Mouse (Mus musculus) hematopoietic stem cell, adult 5-6 weeks (primary cell): ENCODE measurements around the gene H2-Ab1. TPM values are rescaled to one million over a fixed set of nuclear protein-coding genes. Genes with fewer than 3 reads are reported as not detected.
"Not testable (repeated sequence)": the region's sequence is repeated elsewhere in the genome, so short reads cannot be mapped to it uniquely, and the experiment has no call there.

Experiments
- ATAC-seq, 2 experiments: fragments of 125-278 bp in 1 of 2; replicated peaks in 1 of 2; 2 replicates each; pipeline ENCODE4 v1.8.0; 2016 to 2017; ENCODE audit warnings: inconsistent platforms in 2 of 2, mild to moderate bottlenecking in 2 of 2, moderate number of reproducible peaks in 2 of 2, low read depth in 1 of 2, moderate TSS enrichment in 1 of 2; ENCODE audit not compliant: low FRiP score in 2 of 2, poor library complexity in 2 of 2, severe bottlenecking in 2 of 2, insufficient read depth in 1 of 2, low TSS enrichment in 1 of 2
- total RNA-seq: library from RNA; stranded (forward); fragments of 172-1452, 232-1000 nt; gene quantifications from 2 replicates; pipeline ENCODE4 v1.2.3, GENCODE M21; 2017

The H2-Ab1 gene
- total RNA-seq, 1 experiment from 2014 or later: 159 TPM

GRCm38 (mm10) chr17:34295307-34295706, 37.8 kb downstream of the H2-Ab1 start:
- ATAC-seq: no peak

GRCm38 (mm10) chr17:34295891-34296794, 38.7 kb downstream of the H2-Ab1 start:
- ATAC-seq: peak; percentile 43 to 46; a peak in 3 of 4 replicates

DNA sequence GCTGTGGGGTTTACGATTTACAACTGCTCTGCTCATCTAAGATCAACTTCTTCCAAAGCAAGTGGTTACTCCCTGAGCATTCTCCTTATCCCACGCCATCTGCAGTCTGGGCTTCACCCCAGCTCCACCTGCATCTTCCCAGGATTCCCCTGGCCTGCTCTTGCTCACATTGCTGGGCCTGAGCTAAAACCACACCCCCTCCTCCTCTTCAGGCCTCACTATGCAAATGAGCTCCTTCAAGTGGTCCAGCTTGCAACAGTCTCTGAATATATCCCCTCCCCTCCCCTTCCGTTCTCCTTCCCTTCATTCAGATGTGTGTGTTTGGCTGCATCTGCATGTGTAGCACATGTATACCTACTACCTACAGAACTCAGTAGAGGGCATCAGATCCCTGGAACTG, 41.9 kb downstream of the H2-Ab1 start:
- ATAC-seq: no peak

DNA sequence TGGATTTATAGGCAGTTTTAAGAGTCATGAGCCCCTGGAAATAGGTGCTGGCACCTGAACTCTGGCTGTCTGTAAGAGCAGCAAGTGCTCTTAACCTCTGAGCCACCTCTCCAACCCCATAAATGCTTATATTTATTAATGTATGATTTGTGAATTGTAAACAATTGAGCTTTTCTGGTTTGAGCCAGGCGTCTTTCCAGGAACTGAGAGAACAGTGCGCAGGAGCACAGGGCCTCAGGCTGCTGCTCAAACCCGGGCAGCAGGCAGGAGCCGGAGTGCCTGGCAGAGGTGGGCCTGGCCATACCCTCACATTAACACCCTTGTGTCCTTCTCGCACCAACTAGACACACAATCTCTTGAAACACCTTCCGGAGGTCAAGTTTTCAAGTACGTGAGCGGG, 42.6 kb downstream of the H2-Ab1 start:
- no peak for ATAC-seq

- no peak for ATAC-seq
Observed at GRCm38 (mm10) chr17:34300691-34301566, 43.4 kb downstream of the H2-Ab1 start.

DNA sequence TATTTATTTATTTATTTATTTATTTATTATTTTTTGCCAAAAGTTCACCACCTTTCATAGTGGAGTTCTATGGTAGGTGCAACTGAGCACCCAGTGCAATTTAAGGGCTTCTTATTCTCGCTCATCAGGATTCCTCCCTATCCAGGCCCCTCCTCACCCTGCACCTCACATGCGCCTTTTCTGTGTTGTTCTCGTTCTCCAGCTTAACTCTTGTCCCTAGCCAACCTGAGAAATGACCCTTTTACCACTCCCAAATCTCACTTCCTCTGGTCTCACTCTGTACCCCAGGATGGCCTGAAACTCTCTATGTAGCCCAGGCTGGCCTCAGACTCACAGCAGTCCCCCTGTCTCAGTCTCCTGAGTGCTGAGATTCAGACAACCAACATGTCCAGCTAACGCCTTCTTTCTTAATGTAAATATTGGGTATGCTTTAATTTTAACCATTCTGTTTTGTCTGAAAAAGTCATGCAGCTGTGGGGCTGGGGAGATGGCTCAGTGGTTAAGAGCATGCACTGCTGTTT, 44.2 kb downstream of the H2-Ab1 start:
- ATAC-seq: no peak

- no peak for ATAC-seq
Observed at GRCm38 (mm10) chr17:34303789-34304188, 46.3 kb downstream of the H2-Ab1 start.

GRCm38 (mm10) chr17:34304751-34305150, 47.3 kb downstream of the H2-Ab1 start:
- peak; percentile 63 to 74 for ATAC-seq

DNA sequence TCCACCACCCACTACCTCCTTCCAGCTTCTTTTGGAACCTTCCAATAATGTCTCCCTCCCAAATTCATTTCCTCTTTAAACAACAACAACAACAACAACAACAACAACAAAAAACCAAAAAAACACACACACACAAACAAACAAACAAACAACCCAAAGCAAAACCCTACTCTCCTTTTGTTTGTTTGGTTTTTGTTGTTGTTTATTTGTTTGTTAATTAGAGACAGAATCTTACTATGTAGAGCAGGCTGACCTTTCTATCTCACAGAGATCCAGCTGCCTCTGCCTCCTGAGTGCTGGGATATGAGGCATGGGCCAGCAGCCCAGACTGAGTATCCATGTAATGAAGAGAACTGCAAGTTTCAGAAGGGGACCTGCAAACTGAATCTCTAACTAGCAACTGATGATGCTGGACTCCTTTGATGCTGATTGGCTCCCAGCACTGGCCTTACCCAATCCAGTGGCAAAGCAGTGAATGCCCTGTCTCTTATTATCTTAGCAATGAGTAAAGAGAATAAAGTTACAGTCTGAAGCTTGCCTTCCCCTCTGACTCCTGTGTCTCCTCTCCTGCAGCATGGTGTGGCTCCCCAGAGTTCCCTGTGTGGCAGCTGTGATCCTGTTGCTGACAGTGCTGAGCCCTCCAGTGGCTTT, 48.0 kb downstream of the H2-Ab1 start, which contains the start of gene H2-Eb1:
TSS of gene H2-Eb1 (plus strand) at position 488 of the 651 bp plus-strand sequence.
- ATAC-seq: peak; percentile 80 to 86

GRCm38 (mm10) chr17:34306407-34306806, 48.9 kb downstream of the H2-Ab1 start:
- no peak for ATAC-seq

DNA sequence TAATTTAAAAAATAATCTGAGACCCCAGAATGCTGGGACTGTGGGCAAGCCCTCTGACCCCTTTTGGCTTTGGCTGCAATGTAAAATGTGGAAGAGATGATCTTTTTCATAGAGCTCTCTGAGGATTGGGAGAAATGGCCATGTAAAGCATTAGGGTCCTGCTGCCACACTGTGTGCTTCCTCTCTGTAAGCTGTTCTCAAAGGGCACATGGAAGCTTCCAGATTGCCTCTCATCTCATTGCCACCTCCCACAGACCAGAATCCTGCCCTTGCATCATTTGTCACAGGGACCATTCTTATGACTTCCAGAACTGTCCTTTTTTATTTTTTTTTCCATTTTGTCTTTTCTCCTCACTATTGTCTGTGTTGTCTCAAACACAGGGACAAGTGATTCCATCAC, 49.7 kb downstream of the H2-Ab1 start:
- no peak for ATAC-seq

DNA sequence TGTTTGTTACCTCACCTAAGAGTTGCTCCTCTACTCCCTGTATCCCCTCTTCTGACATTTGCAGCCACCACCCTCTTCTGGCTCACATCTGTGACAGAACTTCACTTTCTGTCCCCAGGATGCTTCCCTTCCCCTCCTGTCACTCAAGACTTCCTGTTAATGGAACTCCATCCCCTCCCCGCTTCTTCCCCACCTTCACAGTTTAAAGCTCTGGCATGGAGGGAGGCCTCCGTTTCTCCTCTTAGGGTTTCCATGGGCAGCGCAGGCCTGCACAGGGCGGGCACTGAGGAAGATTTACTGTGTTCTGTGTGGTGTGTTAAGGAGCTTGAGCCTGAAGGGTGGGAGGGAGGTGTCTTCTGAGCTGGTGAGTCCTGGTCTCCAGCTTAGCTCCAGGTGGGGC, 50.7 kb downstream of the H2-Ab1 start:
- no peak for ATAC-seq

DNA sequence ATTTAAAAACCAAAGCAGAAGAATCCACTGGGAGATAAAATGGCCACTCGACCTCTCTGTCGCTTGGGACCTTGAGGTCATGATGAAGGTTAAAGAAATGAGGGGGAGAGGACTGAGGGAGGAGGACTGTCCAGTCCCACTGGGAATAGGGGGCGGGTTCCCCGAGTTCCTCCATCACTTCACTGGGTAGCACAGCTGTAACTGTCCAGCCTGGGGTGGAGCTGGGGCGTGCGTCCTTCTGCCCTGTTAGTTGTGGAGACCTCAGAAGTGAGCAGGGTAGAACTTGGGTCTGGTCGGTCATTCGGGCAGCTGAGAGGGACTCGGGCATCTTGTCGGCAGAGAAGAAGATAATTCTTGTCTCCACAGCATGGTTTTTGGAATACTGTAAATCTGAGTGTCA, 51.7 kb downstream of the H2-Ab1 start:
- ATAC-seq: no peak

DNA sequence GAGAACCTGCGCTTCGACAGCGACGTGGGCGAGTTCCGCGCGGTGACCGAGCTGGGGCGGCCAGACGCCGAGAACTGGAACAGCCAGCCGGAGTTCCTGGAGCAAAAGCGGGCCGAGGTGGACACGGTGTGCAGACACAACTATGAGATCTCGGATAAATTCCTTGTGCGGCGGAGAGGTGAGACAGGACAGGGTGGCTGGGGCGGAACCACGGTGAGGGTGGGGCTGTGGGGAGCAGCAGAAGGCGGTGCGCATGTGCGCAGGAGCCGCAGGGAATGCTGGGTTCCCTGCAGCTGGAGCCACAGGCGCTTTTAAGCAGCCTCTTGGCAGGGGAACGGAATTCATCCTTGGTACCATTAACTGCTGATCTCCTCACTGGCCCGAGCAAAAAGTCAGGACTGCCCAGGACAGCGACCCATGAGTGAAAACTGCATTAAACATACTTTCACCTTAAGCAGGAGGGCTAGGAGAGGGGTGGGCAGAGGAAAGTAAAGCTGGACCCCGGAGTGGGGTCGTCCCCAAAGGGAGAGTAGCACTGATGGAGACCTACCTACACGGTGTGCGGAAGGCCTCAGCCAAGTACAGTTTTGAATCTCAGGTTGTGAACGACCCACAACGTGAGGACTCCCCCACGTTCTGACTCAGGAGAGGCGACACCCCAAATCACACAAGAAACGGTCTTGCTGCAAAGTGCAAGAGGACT, 52.3 kb downstream of the H2-Ab1 start:
- ATAC-seq: peak; percentile 27 to 56; a peak in 3 of 4 replicates

DNA sequence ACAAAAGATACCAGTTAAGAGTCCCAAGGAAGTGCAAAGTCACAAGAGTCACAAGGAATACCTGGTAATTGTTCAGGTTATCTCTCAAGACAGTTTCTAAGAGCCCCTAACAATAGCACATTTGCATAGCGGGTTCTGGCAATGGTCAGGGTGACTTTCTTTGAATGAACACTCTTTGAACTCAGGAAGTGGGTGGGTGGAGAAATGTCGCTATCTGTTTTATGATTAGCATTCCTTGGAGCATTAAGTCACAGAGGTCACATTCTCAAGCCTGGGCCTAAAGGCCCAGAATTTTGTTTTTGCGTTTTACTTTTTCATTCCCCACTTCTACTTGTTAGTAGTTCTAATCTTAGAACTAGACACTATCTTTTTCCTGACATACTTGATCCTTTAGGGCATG, 53.0 kb downstream of the H2-Ab1 start:
- not testable (repeated sequence) for ATAC-seq

- 0 out of 4 replicates have a peak, but pooled peaks of 1 of the 2 experiments have one; percentile 34 for ATAC-seq
Observed at GRCm38 (mm10) chr17:34312185-34312584, 54.7 kb downstream of the H2-Ab1 start.

- peak; percentile 79 to 81 for ATAC-seq
Observed at GRCm38 (mm10) chr17:34313393-34313792, 55.9 kb downstream of the H2-Ab1 start.
